Mouse (Mus musculus) brain, embryonic 14.5 days (tissue): ENCODE measurements around the gene Cep55.

Source experiments
- CTCF ChIP-seq: fragments of 200-500 bp; IDR thresholded peaks from 2 replicates; pipeline ENCODE4 v1.5.1; 2012; ENCODE audit warnings: inconsistent platforms, mild to moderate bottlenecking, moderate library complexity, borderline replicate concordance; ENCODE audit not compliant: insufficient read depth, insufficient read length; ENCODE audit errors: extremely low read depth
- POLR2A ChIP-seq: fragments of 200-500 bp; IDR thresholded peaks from 2 replicates; pipeline ENCODE4 v1.6.1; 2012; ENCODE audit warnings: mild to moderate bottlenecking, inconsistent platforms, borderline replicate concordance; ENCODE audit not compliant: poor library complexity, insufficient read depth, insufficient read length, severe bottlenecking; ENCODE audit errors: extremely low read depth

DNA sequence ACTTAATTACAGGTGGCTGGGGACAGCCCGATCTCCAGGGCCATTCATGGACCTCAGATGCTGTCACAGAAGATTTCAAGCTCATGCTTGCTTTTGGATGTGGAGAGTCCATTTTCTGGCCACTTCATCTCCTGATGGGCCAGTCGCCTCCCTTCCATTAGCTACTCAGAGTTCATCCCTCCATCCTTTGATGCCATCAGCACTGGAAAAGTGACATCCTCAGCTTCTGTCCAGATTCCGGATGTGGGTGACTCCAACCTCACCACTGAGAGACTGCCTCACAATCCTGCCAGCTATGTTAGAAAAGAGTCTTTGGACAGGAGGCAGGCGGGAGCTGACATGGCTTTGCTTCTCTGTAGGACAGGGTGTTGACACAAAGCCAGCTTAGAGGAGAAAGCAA, 31.0 kb downstream of the Cep55 start:
- TF ChIP-seq CTCF = no peak
- no peak for TF ChIP-seq POLR2A
